Mouse (Mus musculus) NIH3T3 (cell line): Measurements from ENCODE around the gene Coa3.

Source experiments
- DNase-seq: peaks from one replicate; pipeline ENCODE4 v3.0.0-alpha.2; 2012; ENCODE audit warnings: low read depth

Gene Coa3

GRCm38 (mm10) chr11:101280837-101281236 lies 1.9 kb upstream of the Coa3 start:
- no peak for DNase-seq

GRCm38 (mm10) chr11:101279193-101279569 lies 267 bp upstream of the Coa3 start:
- DNase-seq: no peak

DNA sequence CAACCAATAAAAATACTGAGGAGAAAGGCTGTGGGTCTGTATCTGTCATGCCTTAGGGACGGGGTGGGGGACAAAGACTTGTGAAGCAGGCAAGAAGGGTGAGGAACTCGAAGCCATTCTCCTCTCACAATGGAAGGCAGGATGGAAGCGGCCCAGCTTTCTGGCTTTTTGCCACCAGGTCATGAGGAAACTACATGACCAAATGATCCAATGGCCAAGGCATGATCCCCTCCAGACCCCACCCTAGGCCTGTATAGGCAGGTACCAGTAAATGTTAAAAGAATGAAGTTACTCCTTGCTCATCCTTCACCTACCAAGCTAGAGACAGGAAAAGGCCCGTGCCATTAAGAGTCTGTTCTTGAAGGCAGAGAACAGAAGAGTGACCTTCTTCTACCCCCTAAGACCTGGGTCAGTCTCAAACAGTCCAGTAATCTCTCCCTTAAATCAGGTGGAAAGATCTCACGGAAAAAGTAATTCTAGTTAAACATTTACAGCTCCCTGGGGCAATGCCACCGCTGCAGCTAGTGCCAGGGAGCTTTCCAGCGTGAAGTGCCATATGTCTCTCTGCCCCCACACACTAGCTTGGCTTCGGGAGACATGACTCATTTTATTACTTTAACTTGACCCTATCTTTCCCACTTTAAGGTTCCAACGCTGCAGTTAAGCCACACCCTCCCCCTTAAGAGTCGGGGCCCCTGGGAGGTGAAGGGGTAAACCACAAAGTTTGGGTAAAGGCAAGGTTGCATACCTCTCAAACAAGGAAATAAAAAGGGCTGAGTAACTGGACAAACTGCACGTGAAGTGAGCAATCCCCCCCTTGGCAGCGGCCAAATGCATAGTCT lies 1.3 kb downstream of the Coa3 start:
- peak; percentile 82 for DNase-seq

- DNase-seq: no peak
Measured at GRCm38 (mm10) chr11:101276319-101277070, 2.4 kb downstream of the Coa3 start.

- DNase-seq: no peak
Measured at GRCm38 (mm10) chr11:101275309-101275708, 3.6 kb downstream of the Coa3 start.

DNA sequence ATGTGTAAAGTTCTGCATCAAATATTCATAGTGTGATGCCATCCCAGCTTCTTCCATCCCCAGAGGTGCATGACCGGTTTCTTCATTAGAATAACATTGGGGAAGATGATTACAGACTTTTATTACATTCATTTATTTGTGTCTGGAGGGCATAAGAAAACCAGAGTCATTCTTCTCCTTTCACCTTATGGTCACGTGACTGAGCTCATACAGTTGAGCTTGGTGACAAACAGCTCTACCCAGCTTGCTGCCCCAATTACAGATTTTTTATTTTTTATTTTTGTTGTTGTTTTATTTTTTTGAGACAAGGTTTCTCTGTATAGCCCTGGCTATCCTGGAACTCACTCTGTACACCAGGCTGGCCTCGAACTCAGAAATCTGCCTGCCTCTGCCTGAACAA lies 6.5 kb downstream of the Coa3 start:
- no peak for DNase-seq

GRCm38 (mm10) chr11:101269577-101270116 lies 9.3 kb downstream of the Coa3 start:
- DNase-seq: no peak

DNA sequence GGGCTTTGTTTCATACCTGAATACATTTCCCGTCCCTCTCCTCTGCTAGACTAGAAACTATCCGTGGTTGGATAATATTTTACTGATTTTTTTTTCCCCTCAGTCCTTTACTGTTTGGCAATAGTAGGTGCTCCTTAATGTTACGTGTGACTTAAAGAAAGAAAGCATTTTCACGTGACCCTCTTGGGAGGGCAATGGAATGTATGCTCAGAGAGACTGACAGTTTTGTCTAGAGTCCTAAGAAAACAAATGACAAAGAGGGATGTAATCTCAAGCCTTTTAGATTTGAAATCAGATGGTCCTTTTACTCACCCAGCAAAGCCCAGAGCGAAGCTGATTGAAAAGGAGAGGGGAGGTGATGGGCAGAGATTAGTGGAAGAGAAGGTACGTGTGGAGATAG lies 13.0 kb downstream of the Coa3 start:
- DNase-seq: peak; percentile 56

- DNase-seq: no peak
Measured at GRCm38 (mm10) chr11:101264954-101265471, 13.9 kb downstream of the Coa3 start.

DNA sequence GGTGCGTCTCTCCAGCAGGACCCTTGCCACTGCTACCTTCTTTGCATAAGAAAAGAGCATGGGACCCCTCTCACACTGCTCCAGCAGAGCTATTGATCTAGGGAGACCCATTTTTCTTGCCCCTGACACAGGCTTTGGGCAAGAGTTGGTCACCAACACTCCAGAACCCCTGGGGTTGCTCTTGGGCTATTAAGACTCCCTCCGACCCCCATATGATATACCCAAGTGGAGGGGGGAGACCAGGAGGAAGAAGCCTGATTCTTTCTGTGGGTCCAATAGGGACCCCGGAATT lies 15.0 kb downstream of the Coa3 start:
- no peak for DNase-seq

- DNase-seq: no peak
Measured at GRCm38 (mm10) chr11:101263138-101263988, 15.6 kb downstream of the Coa3 start.

DNA sequence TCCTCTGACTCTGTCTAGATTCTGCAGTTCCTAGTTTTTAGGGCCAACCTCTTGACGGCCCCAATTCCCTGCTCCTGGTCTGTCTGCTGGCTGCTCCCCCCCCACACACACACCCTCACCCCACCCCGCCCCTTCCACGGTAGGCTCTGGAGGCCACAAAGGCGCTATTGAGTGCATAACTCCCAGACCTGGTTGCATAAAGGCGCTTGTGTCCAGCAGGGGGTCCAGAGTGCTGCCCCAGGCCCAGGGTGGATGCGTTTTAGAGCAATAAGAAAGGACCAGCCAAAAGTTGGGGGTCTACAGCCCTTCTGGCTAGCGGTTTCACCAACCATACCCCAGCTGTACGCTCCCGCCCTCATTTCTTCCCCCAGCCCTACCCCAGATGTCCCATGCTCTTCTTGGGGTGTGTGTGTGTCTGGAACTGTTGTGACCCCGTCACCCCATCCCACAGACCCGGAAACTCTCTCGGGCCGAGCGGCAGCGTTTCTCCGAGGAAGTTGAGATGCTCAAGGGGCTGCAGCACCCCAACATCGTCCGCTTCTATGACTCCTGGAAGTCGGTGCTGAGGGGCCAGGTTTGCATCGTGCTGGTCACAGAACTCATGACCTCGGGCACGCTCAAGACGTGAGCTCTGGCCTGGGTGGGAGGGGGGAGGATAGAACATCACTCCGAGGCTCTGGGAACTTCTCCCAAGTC lies 16.5 kb downstream of the Coa3 start:
- no peak for DNase-seq

DNA sequence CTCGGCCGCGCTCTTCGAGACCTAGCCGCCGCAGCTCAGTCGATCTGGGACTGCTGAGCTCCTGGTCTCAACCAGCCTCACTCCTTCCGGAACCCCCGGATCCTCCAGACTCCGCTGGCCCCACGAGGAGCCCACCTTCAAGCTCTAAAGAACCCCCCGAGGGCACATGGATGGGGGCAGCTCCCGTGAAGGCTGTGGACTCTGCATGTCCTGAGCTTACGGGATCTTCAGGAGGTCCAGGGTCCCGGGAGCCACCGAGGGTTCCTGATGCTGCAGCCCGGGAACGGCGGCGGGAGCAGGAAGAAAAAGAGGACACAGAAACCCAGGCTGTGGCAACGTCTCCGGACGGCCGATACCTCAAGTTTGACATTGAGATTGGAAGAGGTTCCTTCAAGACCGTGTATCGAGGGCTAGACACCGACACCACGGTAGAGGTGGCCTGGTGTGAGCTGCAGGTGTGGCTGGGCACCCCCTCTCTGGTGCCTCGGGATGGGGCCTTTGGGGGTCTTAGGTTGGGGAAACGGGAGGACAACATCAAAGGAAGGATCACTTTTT lies 18.0 kb downstream of the Coa3 start:
- DNase-seq: no peak

DNA sequence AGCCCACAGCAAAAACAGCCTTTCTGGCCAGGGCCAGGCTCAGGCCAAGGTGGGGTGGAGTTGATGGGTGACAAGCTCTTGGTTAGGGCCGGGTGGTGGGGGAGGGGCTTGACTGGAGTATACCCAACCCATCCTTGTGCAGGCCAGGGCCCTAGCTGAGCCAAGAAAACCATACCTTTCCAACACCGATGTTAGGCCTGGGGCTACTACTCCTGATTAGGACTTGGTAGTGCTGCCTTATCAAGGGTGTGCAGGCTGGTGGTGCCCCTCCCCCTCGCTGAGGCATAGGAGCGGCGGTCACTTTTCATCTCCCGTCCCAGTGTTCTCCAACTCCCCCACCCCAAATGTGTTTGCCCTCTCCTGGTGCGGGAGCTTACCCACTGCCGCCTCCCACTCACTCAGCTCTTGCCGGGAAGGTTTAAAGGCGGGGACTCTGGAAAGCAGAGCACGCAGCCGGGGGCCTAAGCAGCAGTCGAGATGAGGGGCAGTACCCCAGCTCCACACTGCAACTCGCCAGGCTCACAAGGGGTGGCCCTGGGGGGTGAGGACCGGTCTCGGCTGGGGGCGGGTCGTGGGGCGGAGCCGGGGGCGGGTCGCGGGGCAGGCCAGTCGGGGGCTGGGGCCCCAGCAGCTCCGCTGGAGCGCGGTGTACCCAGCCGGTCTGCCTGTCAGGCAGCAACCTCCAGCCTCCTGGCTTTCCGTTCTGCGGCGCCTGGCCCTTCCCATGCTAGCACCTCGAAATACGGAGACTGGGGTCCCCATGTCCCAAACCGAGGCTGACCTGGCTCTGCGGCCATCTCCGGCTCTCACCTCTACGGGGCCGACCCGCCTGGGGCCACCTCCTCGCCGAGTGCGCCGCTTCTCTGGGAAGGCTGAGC lies 18.7 kb downstream of the Coa3 start, which contains the start of gene Wnk4:
Wnk4 (plus strand) TSS at position 620 of the 878 bp plus-strand sequence.
- peak; percentile 84 for DNase-seq

GRCm38 (mm10) chr11:101259261-101259712 lies 19.6 kb downstream of the Coa3 start:
- DNase-seq: peak; percentile 93

GRCm38 (mm10) chr11:101255826-101256775 lies 22.8 kb downstream of the Coa3 start:
- DNase-seq: peak; percentile 45

DNA sequence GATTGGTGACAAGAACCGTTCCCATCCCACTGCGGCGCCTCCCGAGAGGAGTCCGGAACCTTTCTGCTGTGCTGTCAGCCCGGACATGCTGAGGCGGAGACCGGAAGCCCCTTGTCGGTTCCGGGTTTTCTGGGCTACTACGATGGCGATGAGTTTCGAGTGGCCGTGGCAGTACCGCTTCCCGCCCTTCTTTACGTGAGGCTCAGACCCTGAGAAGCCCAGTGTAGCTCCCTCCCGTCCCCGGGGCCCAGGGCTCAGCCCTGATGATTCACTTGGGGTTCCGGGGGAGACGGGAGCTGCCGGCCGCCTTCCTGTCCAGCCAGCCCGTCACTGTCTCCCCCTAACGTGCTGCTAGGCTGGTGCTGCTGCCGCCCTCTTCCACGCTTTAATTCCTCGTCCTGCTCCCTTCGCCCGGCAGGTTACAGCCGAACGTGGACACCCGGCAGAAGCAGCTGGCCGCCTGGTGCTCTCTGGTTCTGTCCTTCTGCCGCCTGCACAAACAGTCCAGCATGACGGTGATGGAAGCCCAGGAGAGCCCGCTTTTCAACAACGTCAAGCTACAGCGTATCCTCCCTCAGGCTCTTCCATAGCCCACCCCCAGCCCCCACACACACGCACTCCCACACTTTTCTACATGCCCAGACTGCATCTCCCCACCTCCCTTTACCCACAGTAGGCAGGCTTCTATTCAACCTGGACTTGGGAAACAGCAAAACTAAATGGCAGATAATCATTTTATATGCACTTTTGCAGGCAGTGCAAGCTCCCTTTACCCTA lies 25.1 kb downstream of the Coa3 start, which contains the start of gene Vps25:
Vps25 (plus strand) TSS at position 95 of the 777 bp plus-strand sequence.
- DNase-seq: peak; percentile 90

- peak; percentile 76 for DNase-seq
Measured at GRCm38 (mm10) chr11:101252941-101253340, 26.0 kb downstream of the Coa3 start.
